Mouse (Mus musculus) erythroblast, adult 5-6 weeks (primary cell): ENCODE data around the gene Snx20. TPM values are rescaled to one million over a fixed set of nuclear protein-coding genes. Genes with fewer than 3 reads are reported as not detected.

Experiments used
- total RNA-seq, 2 experiments: library from RNA; stranded (forward) in 1 of 2; stranded (reverse) in 1 of 2; fragments of 150-400 nt in 1 of 2; fragments of 200-764, 138-1000 nt in 1 of 2; gene quantifications; 2 replicates each; pipeline versions ENCODE4 v1.2.3 to v1.2.4; 2015 to 2017; ENCODE audit warnings: low replicate concordance in 2 of 2

The Snx20 gene
- total RNA-seq, 2 experiments from 2014 or later, result 5.8 to 12.3 TPM

Other genes starting within 250 kb of the Snx20 start
- gene Nkd1, start 114.8 kb downstream of the Snx20 start, total RNA-seq (2015; ENCODE audit: low replicate concordance), result not detected in 2 replicates
- gene Nkd1, start 114.8 kb downstream of the Snx20 start, total RNA-seq (2017; ENCODE audit: low replicate concordance), result 0.42 TPM in 1 of 2 replicates, not detected in the other
- 0.96 TPM in 1 of 2 replicates, not detected in the other for gene Nod2, start 11.2 kb upstream of the Snx20 start, total RNA-seq (2015; ENCODE audit: low replicate concordance)
- 0.28 and 0.34 TPM in 2 replicates for gene Nod2, start 11.2 kb upstream of the Snx20 start, total RNA-seq (2017; ENCODE audit: low replicate concordance)
- 5.4 and 12.1 TPM in 2 replicates for gene Cyld, start 60.9 kb upstream of the Snx20 start, total RNA-seq (2015; ENCODE audit: low replicate concordance)
- gene Cyld, start 60.9 kb upstream of the Snx20 start, total RNA-seq (2017; ENCODE audit: low replicate concordance), result 11.9 and 14.5 TPM in 2 replicates